Mouse (Mus musculus): ENCODE measurements around the gene Scrn2.

DNA sequence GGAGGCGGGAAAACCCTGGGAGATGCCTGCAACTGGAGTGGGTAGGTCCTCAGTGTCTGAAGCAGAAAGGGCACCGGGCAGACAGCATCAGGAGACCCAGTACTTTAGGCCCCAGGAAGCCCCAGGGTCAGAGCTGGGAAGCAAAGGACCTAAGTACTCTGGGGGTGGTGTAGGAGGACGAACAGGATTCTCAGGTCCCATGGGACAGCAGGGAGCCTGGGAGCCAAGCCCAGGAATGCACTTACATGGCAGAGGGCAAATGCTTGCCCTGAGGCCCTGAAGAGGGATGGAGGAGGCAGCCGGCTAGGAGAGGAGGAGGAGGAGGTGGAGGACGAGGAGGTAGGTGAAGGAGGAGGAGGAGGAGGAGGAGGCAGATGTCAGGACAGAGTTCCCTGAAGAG is 34.7 kb upstream of the Scrn2 start:
- TF ChIP-seq EP300 (IDR thresholded peaks at IDR 0.05; ENCODE audit: low read depth) (no peak), CTCF (IDR thresholded peaks at IDR 0.05; ENCODE audit: low read depth) (no peak)

All from liver, postnatal 0 days (tissue).